Mouse (Mus musculus): ENCODE data around the gene Thsd7a. TPM values are rescaled to one million over a fixed set of nuclear protein-coding genes. Genes with fewer than 3 reads are reported as not detected.

Thsd7a gene
- total RNA-seq, 1 experiment, result 3.3 TPM

DNA sequence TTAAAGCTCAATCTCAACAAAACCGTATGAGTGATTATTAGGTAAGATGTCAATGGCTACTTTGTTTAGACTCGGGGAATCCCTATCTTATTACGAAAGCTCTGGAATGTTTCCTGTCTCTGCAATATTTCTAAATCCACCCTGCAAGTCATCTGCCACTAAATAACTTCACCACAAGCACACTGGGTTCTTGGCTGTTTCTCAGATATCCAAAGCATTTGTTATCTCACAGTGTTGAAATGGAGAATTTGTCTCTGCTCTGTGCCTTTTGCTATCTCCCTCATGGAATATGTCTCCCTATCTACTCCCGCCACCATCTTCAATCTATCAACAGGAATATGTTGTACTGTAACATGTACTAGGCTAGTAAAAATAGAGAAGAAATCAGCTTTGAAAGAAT is 290.4 kb downstream of the Thsd7a start:
- Histone ChIP-seq H3K4me3 (ENCODE audit: insufficient read depth in 1 of 2, low read depth in 1 of 2, low read length in 2 of 2, poor library complexity in 1 of 2, severe bottlenecking in 1 of 2) (no peak overlapping the region), H3K27ac (ENCODE audit: insufficient read depth, low read depth, low read length, poor library complexity, severe bottlenecking) (no peak overlapping the region), H3K4me1 (ENCODE audit: control insufficient read depth in 2 of 2, insufficient read depth in 2 of 2, low read length in 2 of 2, poor library complexity in 1 of 2) (no peaks in the 10 kb centered on the region), H3K9me3 (ENCODE audit: control insufficient read depth, insufficient read depth, low read depth, low read length) (no peaks in the 10 kb centered on the region), H3K9ac (ENCODE audit: insufficient read depth, low read depth, low read length, poor library complexity, severe bottlenecking) (no peak overlapping the region), H3K36me3 (ENCODE audit: control insufficient read depth, insufficient read depth, low read length, poor library complexity, severe bottlenecking) (no peaks in the 10 kb centered on the region)
- in situ Hi-C loops (cut with MboI; ENCODE audit: low sequenced_read_pairs in 2 of 2, unreplicated experiment in 2 of 2), result no loop called here
- TF ChIP-seq HCFC1 (IDR thresholded peaks at IDR 0.05; ENCODE audit: borderline replicate concordance, insufficient read depth, low read length) (no peak), ZC3H11A (IDR thresholded peaks at IDR 0.05; ENCODE audit: borderline replicate concordance, low read depth, low read length) (no peak), ZNF384 (IDR thresholded peaks at IDR 0.05; ENCODE audit: low read depth, low read length) (no peak), CHD2 (IDR thresholded peaks at IDR 0.05; ENCODE audit: low read depth, low read length) (no peak), MAFK (IDR thresholded peaks at IDR 0.05; ENCODE audit: insufficient read depth, low read depth, low read length) (no peak)
- DNase-seq (ENCODE audit: low read depth, low spot score), result no peak

- no peak for TF ChIP-seq MAFK (IDR thresholded peaks at IDR 0.05; ENCODE audit: insufficient read depth, low read depth, low read length)
- TF ChIP-seq HCFC1 (IDR thresholded peaks at IDR 0.05; ENCODE audit: borderline replicate concordance, insufficient read depth, low read length), result no peak
- TF ChIP-seq CHD2 (IDR thresholded peaks at IDR 0.05; ENCODE audit: low read depth, low read length), result no peak
- no peak for TF ChIP-seq ZC3H11A (IDR thresholded peaks at IDR 0.05; ENCODE audit: borderline replicate concordance, low read depth, low read length)
- TF ChIP-seq ZNF384 (IDR thresholded peaks at IDR 0.05; ENCODE audit: low read depth, low read length), result no peak
Observed at GRCm38 (mm10) chr6:12457451-12457850, 291.8 kb downstream of the Thsd7a start.

GRCm38 (mm10) chr6:12454876-12455485 is 294.2 kb downstream of the Thsd7a start:
- Histone ChIP-seq H3K4me3 (ENCODE audit: insufficient read depth in 1 of 2, low read depth in 1 of 2, low read length in 2 of 2, poor library complexity in 1 of 2, severe bottlenecking in 1 of 2) (no peak overlapping the region), H3K9ac (ENCODE audit: insufficient read depth, low read depth, low read length, poor library complexity, severe bottlenecking) (no peak overlapping the region), H3K9me3 (ENCODE audit: control insufficient read depth, insufficient read depth, low read depth, low read length) (no peaks in the 10 kb centered on the region), H3K4me1 (ENCODE audit: control insufficient read depth in 2 of 2, insufficient read depth in 2 of 2, low read length in 2 of 2, poor library complexity in 1 of 2) (no peaks in the 10 kb centered on the region), H3K27ac (ENCODE audit: insufficient read depth, low read depth, low read length, poor library complexity, severe bottlenecking) (no peak overlapping the region), H3K36me3 (ENCODE audit: control insufficient read depth, insufficient read depth, low read length, poor library complexity, severe bottlenecking) (no peaks in the 10 kb centered on the region)
- in situ Hi-C loops (cut with MboI; ENCODE audit: low sequenced_read_pairs in 2 of 2, unreplicated experiment in 2 of 2), result no loop called here
- no peak for DNase-seq (ENCODE audit: low read depth, low spot score)
- TF ChIP-seq CHD2 (IDR thresholded peaks at IDR 0.05; ENCODE audit: low read depth, low read length) (no peak), MAFK (IDR thresholded peaks at IDR 0.05; ENCODE audit: insufficient read depth, low read depth, low read length) (no peak), ZC3H11A (IDR thresholded peaks at IDR 0.05; ENCODE audit: borderline replicate concordance, low read depth, low read length) (no peak), ZNF384 (IDR thresholded peaks at IDR 0.05; ENCODE audit: low read depth, low read length) (no peak), HCFC1 (IDR thresholded peaks at IDR 0.05; ENCODE audit: borderline replicate concordance, insufficient read depth, low read length) (no peak)

More at GRCm38 (mm10) chr6:12457451-12457850, 291.8 kb downstream of the Thsd7a start:
- Histone ChIP-seq H3K9me3 (ENCODE audit: control insufficient read depth, insufficient read depth, low read depth, low read length) (no peaks in the 10 kb centered on the region), H3K4me3 (ENCODE audit: insufficient read depth in 1 of 2, low read depth in 1 of 2, low read length in 2 of 2, poor library complexity in 1 of 2, severe bottlenecking in 1 of 2) (no peak overlapping the region), H3K36me3 (ENCODE audit: control insufficient read depth, insufficient read depth, low read length, poor library complexity, severe bottlenecking) (no peaks in the 10 kb centered on the region), H3K27ac (ENCODE audit: insufficient read depth, low read depth, low read length, poor library complexity, severe bottlenecking) (no peak overlapping the region), H3K4me1 (ENCODE audit: control insufficient read depth in 2 of 2, insufficient read depth in 2 of 2, low read length in 2 of 2, poor library complexity in 1 of 2) (no peaks in the 10 kb centered on the region), H3K9ac (ENCODE audit: insufficient read depth, low read depth, low read length, poor library complexity, severe bottlenecking) (no peak overlapping the region)
- DNase-seq (ENCODE audit: low read depth, low spot score), result no peak
- in situ Hi-C loops (cut with MboI; ENCODE audit: low sequenced_read_pairs in 2 of 2, unreplicated experiment in 2 of 2), result no loop called here

GRCm38 (mm10) chr6:12454132-12454531 is 295.1 kb downstream of the Thsd7a start:
- no peaks in the 10 kb centered on the region for H3K9me3 ChIP-seq (ENCODE audit: control insufficient read depth, insufficient read depth, low read depth, low read length)
- H3K9ac ChIP-seq (ENCODE audit: insufficient read depth, low read depth, low read length, poor library complexity, severe bottlenecking), result no peak overlapping the region
- in situ Hi-C loops (cut with MboI; ENCODE audit: low sequenced_read_pairs in 2 of 2, unreplicated experiment in 2 of 2), result no loop called here
- DNase-seq (ENCODE audit: low read depth, low spot score), result no peak
- TF ChIP-seq ZNF384 (IDR thresholded peaks at IDR 0.05; ENCODE audit: low read depth, low read length) (no peak), CHD2 (IDR thresholded peaks at IDR 0.05; ENCODE audit: low read depth, low read length) (no peak)
- H3K36me3 ChIP-seq (ENCODE audit: control insufficient read depth, insufficient read depth, low read length, poor library complexity, severe bottlenecking), result no peaks in the 10 kb centered on the region
- H3K4me1 ChIP-seq (ENCODE audit: control insufficient read depth in 2 of 2, insufficient read depth in 2 of 2, low read length in 2 of 2, poor library complexity in 1 of 2), result no peaks in the 10 kb centered on the region
- H3K27ac ChIP-seq (ENCODE audit: insufficient read depth, low read depth, low read length, poor library complexity, severe bottlenecking), result no peak overlapping the region
- H3K4me3 ChIP-seq (ENCODE audit: insufficient read depth in 1 of 2, low read depth in 1 of 2, low read length in 2 of 2, poor library complexity in 1 of 2, severe bottlenecking in 1 of 2), result no peak overlapping the region

DNA sequence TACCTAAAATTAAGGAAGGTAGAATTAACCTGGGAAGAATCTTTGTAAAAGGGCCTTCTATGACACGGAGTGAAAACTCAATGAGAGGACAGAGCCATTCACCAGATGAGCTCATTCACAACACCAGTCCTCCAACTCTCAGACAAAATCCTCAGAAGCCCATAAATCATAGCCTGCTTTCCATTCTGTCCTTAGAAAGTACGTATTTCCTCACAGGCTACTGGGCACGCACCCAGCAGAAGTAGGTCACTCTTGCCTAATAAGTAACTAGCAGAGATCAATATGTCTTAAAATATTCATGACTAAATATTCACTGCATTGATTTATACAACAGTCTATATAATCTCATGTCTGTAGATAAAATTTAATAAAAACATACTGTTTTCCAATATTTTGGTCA is 300.4 kb downstream of the Thsd7a start:
- Histone ChIP-seq H3K9me3 (ENCODE audit: control insufficient read depth, insufficient read depth, low read depth, low read length) (no peaks in the 10 kb centered on the region), H3K9ac (ENCODE audit: insufficient read depth, low read depth, low read length, poor library complexity, severe bottlenecking) (no peak overlapping the region), H3K36me3 (ENCODE audit: control insufficient read depth, insufficient read depth, low read length, poor library complexity, severe bottlenecking) (no peaks in the 10 kb centered on the region), H3K4me1 (ENCODE audit: control insufficient read depth in 2 of 2, insufficient read depth in 2 of 2, low read length in 2 of 2, poor library complexity in 1 of 2) (no peaks in the 10 kb centered on the region), H3K4me3 (ENCODE audit: insufficient read depth in 1 of 2, low read depth in 1 of 2, low read length in 2 of 2, poor library complexity in 1 of 2, severe bottlenecking in 1 of 2) (no peak overlapping the region), H3K27ac (ENCODE audit: insufficient read depth, low read depth, low read length, poor library complexity, severe bottlenecking) (no peak overlapping the region)
- DNase-seq (ENCODE audit: low read depth, low spot score), result no peak
- in situ Hi-C loops (cut with MboI; ENCODE audit: low sequenced_read_pairs in 2 of 2, unreplicated experiment in 2 of 2), result no loop called here
- TF ChIP-seq ZNF384 (IDR thresholded peaks at IDR 0.05; ENCODE audit: low read depth, low read length), result no peak
- TF ChIP-seq CHD2 (IDR thresholded peaks at IDR 0.05; ENCODE audit: low read depth, low read length), result no peak
- TF ChIP-seq MAFK (IDR thresholded peaks at IDR 0.05; ENCODE audit: insufficient read depth, low read depth, low read length), result no peak
- no peak for TF ChIP-seq HCFC1 (IDR thresholded peaks at IDR 0.05; ENCODE audit: borderline replicate concordance, insufficient read depth, low read length)
- TF ChIP-seq ZC3H11A (IDR thresholded peaks at IDR 0.05; ENCODE audit: borderline replicate concordance, low read depth, low read length), result no peak

All from ES-E14 (cell line).